Mouse (Mus musculus) forebrain, embryonic 14.5 days (tissue): ENCODE measurements around the gene Tet2. TPM values are rescaled to one million over a fixed set of nuclear protein-coding genes. Genes with fewer than 3 reads are reported as not detected.

Experiments used
- ATAC-seq: fragments of 200-750 bp; cut with Nextera tagmentation; 2 replicates; pipeline ENCODE4 v1.8.0; 2017; ENCODE audit warnings: mild to moderate bottlenecking, moderate library complexity
- DNase-seq: peaks from one replicate; pipeline ENCODE4 v3.0.0-alpha.2; 2015; ENCODE audit warnings: low spot score
- H3K27ac ChIP-seq: fragments of 300-500 bp; sonication (generic); 2 replicates; pipeline ENCODE4 v1.5.1; 2014; ENCODE audit warnings: low read depth, mild to moderate bottlenecking, control low read depth, low read length, moderate library complexity
- H3K27me3 ChIP-seq: fragments of 300-500 bp; sonication (generic); replicated peaks from 2 replicates; pipeline ENCODE4 v1.6.1; 2014; ENCODE audit warnings: low read length, control low read depth, mixed read lengths; ENCODE audit not compliant: control insufficient read depth, insufficient read depth
- H3K36me3 ChIP-seq: fragments of 300-500 bp; sonication (generic); 2 replicates; pipeline ENCODE4 v1.6.1; 2014; ENCODE audit warnings: low read length, control low read depth; ENCODE audit not compliant: control insufficient read depth, insufficient read depth
- H3K4me1 ChIP-seq: fragments of 300-500 bp; sonication (generic); 2 replicates; pipeline ENCODE4 v1.6.1; 2014; ENCODE audit warnings: antibody characterized with exemption, low read length, control low read depth; ENCODE audit not compliant: control insufficient read depth, insufficient read depth
- H3K4me2 ChIP-seq: fragments of 300-500 bp; sonication (generic); 2 replicates; pipeline ENCODE4 v1.6.1; 2014; ENCODE audit warnings: mild to moderate bottlenecking, control low read depth, low read length
- H3K4me3 ChIP-seq: fragments of 300-500 bp; sonication (generic); 2 replicates; pipeline ENCODE4 v1.5.1; 2014; ENCODE audit warnings: low read depth, low read length, control low read depth
- H3K9ac ChIP-seq: fragments of 300-500 bp; sonication (generic); 2 replicates; pipeline ENCODE4 v1.6.1; 2014; ENCODE audit warnings: mild to moderate bottlenecking, low read length, control low read depth, moderate library complexity
- H3K9me3 ChIP-seq: fragments of 300-500 bp; sonication (generic); replicated peaks from 2 replicates; pipeline ENCODE4 v1.6.1; 2016; ENCODE audit warnings: low read length, control low read depth, mixed read lengths; ENCODE audit not compliant: control insufficient read depth
- WGBS: fragments of 180-500 bp; shearing (Covaris S2); extraction: QIAGEN DNeasy Blood & Tissue Kit; methylation state at CpG from one replicate; pipeline ENCODE4 v1.1.7; 2014; 5-methylcytosine and 5-hydroxymethylcytosine counted together
- microRNA-seq: library from miRNA; unstranded; fragments of <30 nt; microRNA quantifications from one replicate; pipeline ENCODE4, GENCODE M21; 2016
- polyA plus RNA-seq: library from polyadenylated mRNA; unstranded; fragments of >200 nt; fragmentation: Nextera tagmentation; extraction: Ambion mirVana; gene quantifications from 2 replicates; pipeline ENCODE4 v1.2.1, GENCODE M21; 2014

The Tet2 gene
- polyA plus RNA-seq, 1 experiment from 2014 or later, result 13.1 TPM

DNA sequence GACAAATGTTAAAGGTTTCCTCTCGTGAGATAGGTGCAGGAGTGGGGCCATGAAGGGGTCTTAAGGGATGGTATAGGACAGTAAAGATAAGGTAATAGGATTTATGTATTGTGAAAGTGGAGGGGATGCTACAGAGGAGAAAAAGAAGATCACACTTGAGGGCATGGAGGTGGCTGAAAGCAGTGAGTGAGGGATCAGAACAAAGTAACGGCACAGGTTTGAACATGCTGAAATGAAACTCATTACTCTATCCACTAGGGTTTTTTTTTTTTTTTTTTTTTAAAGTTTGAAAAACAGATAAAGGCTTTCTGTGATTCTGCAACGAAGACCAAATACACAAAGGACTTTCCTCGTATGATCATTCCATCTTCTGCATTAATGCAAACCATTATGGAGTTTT, 116.9 kb downstream of the Tet2 start:
- no peak for DNase-seq
- H3K9ac ChIP-seq, result no peak overlapping the region
- no peak for ATAC-seq
- 80% methylated on average over 4 of the region's 4 CpGs for WGBS
- no peak overlapping the region for H3K4me3 ChIP-seq
- no peak overlapping the region for H3K4me2 ChIP-seq
- H3K36me3 ChIP-seq, result no peaks in the 10 kb centered on the region
- no peaks in the 10 kb centered on the region for H3K27me3 ChIP-seq
- H3K4me1 ChIP-seq, result no peaks in the 10 kb centered on the region
- no peak overlapping the region for H3K27ac ChIP-seq
- H3K9me3 ChIP-seq, result no peaks in the 10 kb centered on the region

GRCm38 (mm10) chr3:133423073-133423472, 121.9 kb downstream of the Tet2 start:
- Histone ChIP-seq H3K4me1 (no peaks in the 10 kb centered on the region), H3K4me3 (no peak overlapping the region), H3K36me3 (no peaks in the 10 kb centered on the region), H3K9me3 (no peaks in the 10 kb centered on the region), H3K27me3 (no peaks in the 10 kb centered on the region), H3K27ac (no peak overlapping the region), H3K4me2 (no peak overlapping the region), H3K9ac (no peak overlapping the region)
- no peak for DNase-seq
- ATAC-seq, result no peak

- no peak overlapping the region for H3K4me2 ChIP-seq
- no peak overlapping the region for H3K4me3 ChIP-seq
- H3K27ac ChIP-seq, result no peak overlapping the region
- H3K4me1 ChIP-seq, result no peaks in the 10 kb centered on the region
- H3K9ac ChIP-seq, result no peak overlapping the region
- no peaks in the 10 kb centered on the region for H3K36me3 ChIP-seq
- H3K27me3 ChIP-seq, result no peaks in the 10 kb centered on the region
- 92% methylated on average over 4 of the region's 4 CpGs for WGBS
- ATAC-seq (no peak), DNase-seq (no peak)
- no peaks in the 10 kb centered on the region for H3K9me3 ChIP-seq
These were observed 130.2 kb downstream of the Tet2 start for GRCm38 (mm10) chr3:133414747-133415146.

Small RNA genes lying within 50 kb of the gene (microRNA-seq; reads per million reads assigned to microRNA genes)
- gene Gm25042, result not detected

Other genes with a start within 250 kb of the Tet2 start
- 75.5 and 79.9 TPM in 2 replicates for gene Ppa2, start 235.0 kb downstream of the Tet2 start, polyA plus RNA-seq